Mouse (Mus musculus) MN1 (cell line): Measurements from ENCODE around the gene Mrpl36.

Experiments used
- DNase-seq: peaks from one replicate; pipeline ENCODE4 v3.0.0-alpha.2; 2016; ENCODE audit warnings: low spot score

Mrpl36 gene

DNA sequence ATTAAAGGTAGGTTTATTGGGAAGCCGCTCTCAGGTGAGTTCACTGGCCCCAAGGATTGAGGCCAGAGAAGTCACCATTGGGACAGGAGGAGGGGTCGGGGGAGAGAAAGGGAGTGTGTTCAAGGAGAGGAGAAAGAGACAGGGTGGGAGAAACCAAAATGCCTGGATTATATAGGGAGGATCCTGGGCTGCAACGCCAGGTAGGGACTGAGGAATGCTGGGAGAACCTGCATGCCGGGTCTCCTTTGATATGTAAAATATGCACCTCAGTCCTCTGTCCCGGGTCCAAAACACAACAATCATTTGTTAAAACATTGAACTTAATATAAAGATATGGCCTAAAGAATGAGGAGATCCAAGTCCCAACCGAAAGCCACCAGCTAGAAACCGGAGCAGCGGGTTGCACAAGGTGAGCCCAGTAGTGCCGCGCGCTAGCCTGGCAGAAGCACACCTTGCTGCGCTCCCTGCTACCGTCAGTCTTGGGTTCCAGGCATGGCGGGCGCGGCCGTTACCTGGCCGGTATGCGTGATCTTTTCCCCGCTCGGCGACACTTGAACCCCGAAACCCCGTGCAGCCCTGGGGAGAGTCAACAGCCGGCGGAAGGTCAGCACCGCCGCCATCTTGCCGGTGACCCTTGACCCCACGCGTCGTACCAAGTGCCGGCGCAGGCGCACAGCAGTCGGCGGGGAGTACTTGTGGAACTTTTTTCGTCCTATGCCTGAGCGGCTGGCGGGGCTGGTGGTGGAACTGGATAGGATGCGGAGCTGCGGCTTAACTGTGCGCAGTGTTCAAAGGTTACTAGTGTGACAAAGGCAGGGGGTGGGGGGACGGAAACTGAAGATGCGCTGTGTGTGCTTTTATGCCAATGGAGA, at the start of gene Mrpl36, which contains the start of gene Ndufs6:
Gene Mrpl36 (plus strand): TSS at position 687 of the 872 bp plus-strand sequence.
Gene Ndufs6 (minus strand): TSS at position 716 of the 872 bp plus-strand sequence.
- peak; percentile 89 for DNase-seq

DNA sequence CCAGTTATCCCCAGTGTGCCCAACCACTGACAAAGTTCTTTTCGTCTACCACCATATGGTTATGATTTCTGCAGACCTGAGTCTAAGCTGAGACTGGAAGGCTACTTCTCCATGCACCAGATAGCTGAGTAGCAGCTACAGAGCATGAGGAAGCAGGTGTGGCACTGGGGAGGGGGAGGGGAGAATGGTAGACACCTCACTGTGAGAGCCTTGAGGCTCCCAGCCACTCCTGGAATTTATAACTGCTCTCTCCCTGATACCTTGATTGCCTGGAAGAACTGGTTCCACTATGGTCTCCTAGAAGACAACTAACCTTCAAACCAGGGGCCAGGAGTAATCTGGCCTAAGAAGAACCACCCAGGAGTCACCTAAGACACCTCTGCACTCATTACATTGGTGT, 49.1 kb upstream of the Mrpl36 start:
- no peak for DNase-seq

DNA sequence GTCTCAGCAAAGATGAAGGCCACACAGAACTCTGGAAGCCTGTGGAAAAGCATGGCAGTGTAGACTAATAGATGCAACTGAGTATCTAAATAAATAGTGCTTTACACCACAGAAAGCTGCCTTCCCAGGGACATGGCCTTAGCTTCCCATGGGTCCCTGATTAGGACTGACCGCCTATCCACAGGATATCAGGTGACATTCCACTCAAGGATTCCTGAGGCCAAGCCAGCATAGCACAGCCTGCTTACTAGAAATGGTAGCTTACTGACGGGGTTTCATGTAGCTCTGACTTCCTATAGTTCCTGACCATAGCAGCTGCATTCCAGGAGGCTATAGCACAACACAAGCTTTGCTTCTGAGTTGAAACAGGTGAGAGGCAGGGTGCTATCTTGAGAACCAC, 45.9 kb upstream of the Mrpl36 start:
- no peak for DNase-seq

DNA sequence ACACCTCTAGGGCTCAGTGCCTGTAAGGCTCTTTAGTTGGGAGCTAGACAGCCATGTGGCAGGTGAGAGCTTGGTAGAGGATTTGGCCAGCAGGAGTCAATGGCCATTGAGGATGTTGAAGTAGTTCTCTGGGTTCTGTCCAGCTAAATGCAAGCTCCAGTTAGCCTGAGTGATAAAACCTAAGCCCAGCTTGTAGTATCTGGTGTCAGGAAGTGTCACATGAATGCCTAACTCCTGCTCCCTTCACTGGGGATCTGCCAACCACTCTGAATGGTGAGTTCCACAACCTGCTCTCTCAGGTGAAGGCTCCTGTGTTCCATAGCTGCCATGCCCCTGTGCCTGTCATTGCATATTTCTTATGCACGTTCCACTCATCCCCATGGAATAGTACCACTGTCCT, 44.8 kb upstream of the Mrpl36 start:
- no peak for DNase-seq

DNA sequence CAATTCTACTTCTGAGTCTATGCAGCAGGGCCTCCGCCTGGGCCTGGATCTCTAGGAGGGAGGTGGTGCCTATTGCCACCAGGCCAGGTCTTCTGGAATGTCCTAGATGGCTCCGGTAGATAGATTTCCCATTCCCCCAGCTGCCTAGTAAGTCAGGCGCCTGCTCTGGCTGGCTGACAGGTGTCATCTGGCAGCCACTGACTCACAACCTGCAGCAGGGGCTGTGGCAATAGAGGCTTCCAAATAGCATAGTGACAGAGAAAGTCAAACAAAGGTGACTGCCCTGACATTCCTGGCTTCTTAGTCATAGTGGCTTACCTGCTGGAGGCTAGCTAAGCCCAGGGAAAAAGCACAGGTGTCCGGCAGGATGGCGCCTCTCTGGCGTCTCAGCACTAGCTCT, 38.1 kb upstream of the Mrpl36 start:
- DNase-seq = no peak

DNA sequence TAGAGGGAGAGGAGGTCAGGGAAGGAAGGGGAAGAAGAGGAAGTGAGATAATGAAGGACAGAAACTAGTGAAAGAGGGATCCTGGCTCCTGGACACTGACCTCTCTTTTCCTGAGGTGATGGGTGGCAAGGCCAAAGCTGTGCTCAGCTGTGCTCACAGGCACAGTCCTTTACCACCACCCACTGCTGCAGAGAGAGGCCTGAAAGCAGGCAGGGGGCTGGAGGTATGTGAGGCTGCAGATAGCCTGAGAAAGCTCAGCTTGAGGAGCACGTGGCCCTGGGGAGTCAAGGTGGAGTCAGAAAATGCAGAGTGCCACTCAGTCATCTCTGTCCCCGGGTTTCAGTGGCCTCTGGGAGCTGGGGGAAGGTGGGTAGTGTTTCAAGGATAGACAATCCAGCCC, 37.2 kb upstream of the Mrpl36 start:
- DNase-seq = no peak

DNA sequence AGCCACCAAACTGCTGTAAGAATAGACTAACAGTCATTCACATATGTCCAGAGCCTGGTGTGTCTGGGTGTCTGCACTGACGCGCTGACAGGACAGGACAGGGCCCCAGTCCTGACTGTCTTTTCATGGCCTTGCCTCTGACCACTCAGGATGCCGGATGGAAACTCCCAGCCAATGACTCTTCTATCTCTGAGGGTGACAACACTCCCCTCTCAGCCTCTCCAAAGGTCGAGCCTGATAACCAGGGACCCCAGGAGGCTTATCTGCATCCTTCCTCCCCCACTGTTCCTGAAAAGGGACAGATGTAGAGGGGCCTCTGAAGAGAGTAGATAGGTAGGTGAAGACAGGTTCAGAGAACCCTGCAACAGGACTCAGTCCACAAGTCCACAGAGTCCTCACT, 29.6 kb upstream of the Mrpl36 start:
- no peak for DNase-seq

DNA sequence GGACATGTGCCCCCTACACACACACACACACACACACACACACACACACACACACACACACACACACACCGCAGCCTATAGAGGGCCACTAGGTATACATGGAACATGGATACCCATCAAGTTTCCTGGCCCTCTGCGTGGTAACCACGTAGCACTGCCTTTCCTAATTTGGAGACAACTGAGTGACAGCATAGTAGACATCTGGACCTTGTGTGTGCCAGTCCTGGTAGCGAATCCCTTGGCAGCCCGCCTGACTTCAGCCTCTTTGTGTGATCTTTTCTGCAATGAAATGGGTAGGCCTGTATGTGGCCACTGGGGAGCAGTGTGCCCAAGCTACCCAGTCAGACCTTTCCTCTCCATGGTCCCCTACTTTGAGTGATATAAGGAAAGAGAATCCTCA, 29.0 kb upstream of the Mrpl36 start:
- DNase-seq = no peak

DNA sequence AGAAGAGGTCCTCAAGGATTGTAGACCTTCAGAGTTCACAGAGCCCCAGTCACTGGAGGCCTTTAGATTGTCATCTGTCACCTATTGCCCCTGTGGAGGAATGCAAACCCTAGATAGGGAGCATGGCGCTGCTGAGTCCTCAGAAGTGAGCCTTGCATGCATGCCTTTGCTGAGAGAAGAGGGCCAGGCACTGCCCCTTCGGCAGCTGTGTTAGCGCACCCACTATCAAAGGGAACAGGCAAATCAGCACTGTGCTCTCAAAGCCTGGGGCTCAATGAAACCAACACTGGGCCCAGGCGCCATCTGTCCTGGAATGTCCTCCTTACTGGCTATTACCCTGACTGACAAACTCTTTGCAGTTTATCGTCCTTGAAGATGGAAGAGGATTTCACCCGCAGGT, 23.6 kb upstream of the Mrpl36 start:
- DNase-seq = no peak

DNA sequence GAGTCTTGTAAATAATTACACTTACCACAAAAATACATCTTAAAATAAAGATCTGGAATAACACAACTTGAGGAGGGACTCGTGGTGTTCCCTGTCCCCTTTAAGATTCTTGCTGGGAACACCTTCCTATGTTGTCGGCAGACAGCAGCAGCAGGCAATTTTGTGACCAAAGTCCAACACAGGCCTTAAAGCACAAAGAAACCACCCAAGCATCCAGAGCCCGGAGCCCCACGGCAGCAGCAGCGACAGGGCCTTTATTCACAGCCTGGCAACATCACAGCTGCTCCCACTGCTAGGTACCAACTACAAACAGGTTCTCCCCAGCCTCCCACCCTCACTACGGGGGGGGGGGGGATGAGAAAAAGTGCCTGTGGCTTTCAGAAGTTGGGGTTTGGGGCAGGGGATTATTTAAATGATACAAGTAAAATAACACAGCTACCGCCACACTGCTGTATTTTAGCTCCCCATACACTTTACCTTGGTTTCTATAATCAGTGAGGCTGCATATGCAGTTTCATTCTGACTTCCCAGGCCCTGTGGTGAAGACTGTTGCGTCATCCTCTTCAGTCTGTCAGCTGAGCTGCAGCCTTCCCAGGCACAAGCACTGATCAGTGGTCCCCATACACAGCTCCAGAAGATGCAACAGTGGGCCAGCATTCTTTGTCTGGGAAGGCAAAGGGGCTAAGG, 22.8 kb upstream of the Mrpl36 start:
- DNase-seq = peak; percentile 8

DNA sequence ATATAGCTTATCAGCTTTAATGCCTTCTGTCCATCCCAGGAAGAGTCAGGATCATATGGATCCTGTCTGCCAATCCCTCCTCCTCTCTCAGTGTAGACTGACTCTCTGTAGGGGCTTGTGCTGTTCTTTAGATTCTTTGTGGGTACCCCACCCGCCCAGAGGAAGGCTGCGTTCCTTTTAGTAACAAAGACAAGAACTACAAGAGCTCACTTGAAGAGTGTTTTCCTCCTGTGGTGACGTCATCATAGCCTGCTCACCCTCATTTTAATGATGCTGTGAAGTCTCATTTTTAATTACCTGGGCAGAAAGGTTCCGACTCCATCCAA, 22.3 kb upstream of the Mrpl36 start:
- no peak for DNase-seq

DNA sequence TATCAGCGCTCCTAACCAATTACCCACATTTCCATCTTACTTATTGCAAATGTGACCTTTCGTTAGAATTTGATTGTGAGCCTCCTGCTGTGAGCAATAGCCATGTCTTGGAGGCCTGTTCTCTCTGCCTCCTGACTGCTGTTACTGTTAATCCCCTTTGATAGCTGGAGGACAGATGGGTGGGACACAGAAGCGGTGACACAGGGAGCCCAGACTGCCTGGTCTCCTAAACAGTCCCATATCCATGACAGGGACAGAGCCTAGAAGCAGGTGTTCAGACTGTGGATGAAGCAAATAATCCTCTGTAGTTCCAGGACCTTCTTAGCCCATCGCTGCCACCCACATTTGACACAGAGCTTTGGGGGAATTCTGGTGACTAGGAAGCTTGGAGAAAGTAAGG, 21.9 kb upstream of the Mrpl36 start:
- DNase-seq = no peak

DNA sequence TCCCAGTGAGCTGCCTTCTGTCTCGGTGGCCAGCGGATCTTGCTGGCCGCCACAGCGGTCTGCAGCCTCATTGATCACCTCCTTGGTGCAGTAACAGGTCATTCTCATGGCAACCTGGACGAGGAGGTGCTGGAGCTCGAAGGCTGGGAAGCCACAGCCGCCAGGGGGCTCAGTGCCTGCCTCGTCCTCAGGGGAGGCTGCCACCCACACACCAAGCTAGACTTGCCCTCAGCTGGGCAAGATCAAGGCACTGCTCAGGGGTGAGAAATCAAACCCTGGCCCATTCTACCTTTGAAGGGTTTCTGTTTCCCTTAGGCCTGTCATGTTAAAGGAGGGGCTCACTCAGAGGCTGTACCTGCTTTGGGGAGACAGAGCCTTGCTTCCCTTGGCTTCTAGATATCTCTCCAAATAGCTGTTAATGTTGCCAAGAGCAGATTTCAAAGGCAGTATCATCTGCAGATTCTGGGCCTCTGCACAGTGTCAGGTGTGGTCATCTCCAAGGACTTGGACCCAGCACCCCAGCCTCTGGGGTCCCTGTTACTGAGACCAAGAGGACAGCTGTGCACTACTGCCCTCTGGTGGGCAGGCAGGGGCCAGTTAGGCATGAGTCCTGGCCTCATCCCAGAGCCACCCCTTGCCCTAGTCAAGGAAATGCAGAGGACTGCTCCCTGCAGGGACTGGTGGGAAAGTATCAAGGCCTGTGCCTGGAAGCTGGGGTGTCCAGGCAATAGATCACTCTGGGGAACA, 18.0 kb upstream of the Mrpl36 start:
- DNase-seq = peak; percentile 23

DNA sequence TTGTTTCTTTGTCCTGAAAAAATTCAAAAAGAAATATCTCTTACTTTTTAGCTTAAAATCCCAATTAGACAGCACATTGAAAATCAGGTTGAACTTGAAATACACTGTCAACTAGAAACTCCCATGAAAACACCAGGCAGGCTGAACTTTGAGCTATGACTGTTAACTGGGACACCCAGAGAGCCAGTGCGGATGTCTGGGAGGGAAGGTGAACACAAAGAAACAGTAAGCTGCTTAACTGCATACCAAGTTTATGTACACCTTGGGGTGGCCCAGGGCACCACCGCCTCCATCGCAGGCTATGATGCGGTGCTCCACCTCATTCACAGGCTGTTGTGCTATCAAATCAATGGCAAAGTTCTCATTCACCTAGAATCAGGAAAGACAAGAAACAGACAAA, 8.3 kb upstream of the Mrpl36 start:
- DNase-seq = no peak

DNA sequence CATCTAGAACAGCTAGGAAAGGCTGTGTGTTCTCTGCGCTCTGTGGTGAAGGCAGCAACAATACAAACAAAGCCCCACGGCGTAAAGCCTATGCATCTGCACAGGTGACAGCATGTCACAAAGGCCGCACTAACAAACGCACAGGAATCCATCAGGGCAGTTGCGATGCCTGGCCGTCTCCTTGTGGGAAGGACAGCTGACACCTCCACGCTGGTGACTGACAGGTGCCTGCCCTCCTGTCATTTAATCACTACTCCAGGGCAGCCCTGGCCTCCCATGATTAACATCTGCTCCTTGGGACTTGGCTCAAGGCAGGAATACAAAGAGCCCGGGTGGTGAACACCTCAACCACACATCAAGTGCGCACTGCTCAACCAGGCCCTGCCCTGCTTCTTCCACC, 5.7 kb upstream of the Mrpl36 start:
- no peak for DNase-seq

DNA sequence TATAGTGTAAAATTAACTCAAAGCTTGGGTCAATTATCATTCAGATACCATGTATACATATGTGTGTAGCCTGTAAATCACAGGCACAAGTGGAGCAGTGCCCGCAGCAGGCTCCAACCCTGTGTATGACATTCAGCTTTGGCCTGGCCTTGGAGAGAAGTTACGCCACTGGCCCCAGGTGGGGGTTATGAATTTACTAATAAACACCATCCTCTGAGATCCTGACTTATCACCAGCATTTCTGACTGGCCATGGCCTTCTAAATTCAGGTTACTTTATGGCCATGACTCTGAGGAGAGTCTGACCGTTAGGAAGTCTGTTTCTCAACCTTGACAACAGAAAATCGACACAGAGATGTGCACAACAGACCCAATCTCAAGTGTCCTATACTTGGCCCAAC, 4.9 kb upstream of the Mrpl36 start:
- no peak for DNase-seq

DNA sequence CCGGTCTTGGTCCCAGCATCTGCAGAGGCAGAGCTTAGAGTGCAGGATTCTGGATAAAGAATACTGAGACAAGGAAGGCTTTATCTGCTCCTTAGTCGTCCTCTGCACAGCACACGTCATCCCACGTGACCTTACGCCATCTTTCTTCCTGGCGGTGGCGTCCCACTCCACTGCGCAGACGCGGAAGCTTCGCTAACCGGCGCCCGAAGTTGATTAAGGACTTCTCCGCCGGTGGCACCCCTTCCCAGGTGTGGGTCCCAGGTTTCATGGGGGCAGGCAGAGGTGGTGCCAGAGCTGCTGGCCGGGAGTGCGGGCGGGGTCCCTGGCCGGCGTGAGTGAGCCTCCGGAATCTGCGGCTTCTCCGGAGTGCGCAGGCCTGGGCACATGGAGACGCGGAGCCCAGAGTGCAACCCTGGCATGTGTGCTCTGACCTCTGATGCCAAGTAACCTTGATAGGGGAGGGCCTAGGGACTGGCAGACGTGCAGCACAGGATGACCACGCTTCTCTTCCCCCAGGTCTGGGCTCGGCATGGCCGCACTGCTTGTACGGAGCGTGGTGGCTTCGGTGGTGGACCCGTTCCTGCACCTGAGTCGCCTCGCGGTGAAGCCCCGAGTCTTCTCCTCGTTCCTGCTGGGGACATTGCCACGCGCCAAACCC, 2.7 kb downstream of the Mrpl36 start:
- peak; percentile 84 for DNase-seq

DNA sequence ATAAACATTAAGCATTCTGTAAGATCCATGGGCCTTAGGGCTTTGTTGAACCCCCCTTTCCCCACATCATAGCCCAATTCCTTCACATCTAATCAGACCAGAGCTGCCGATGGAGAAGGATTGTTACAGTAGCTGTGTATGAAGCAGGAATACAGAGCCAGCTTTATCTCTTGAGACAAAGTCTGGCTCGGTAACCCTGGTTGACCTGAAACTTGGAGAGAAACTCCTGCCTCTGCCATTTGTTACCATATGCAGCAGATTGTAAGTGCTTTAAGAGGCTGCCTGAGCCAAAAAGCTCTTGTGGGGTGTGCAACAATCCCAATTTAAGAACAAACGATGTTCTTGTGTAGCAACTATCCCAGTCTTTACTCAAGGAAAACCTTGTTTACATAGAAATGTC, 3.4 kb downstream of the Mrpl36 start:
- DNase-seq = no peak

DNA sequence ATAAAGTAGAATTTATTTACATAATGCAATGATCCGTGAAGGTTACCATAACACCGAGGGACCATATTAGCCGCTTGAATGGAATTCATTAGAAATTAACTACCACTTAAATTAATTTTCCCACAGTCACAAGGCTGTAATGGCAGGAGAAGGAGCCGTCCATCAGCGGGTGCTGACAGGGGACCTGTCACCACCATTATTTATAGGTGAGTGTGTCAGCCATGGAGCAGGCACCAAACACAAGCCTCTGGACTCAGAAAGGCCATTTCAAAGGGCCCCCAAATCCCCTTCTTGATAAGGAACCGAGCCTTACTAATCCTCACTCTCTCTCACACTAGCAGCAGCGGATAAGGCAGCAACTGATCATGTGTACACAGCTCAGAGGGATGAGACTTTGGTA, 8.4 kb downstream of the Mrpl36 start:
- DNase-seq = no peak

DNA sequence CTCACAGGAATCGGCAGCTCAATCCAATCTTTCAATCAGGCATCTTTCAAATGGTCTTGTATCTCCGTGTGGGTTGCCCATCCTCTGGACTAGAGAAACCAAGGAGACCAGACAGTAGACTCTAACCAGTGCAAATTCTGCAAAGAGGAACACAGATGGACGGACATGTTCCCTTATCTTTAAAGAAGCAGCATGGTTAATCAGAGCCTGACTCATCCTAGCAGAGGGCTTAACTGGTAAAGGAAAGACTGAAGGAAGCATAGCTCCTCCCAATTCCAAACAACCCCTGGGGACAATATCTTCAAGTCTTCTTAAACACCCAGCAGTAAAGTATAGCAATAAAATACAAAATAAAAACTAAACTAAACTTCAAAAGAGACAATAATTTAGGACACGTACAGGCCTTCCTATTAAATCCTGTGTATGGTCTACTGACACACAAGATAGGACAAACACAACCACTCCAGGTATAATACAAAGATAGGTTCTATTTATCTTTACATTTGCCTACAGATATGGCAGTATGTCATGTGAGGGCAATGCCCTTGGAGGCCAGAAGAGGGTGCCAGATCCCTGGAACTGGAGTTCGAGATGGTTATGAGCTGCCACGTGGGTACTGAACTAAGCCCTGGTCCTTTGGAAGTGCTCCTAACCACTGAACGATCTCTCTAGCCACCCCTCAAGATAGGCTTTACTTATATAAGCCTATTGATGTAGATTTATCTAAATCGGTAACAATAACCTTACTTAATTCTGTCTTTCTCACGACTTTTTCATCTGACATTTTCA, 17.0 kb downstream of the Mrpl36 start:
- DNase-seq = no peak

DNA sequence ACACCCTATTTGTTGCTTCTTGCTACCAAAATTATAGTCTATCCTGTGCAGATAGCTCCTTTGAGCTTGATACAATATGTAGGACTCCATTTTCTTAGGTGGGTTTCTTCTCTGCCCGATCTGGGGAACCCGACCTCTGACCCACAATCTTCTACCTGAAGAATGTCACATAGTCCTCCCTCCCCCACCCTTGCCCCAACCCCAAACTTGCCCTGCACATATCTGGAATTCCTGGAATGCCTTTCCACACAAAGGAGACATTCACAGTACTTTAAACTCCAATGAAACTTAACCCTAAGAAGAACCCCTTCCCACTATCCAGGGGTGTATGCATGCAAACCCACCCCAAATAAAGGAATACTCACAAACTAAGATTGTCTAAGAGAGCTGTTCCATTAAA, 17.8 kb downstream of the Mrpl36 start:
- no peak for DNase-seq

DNA sequence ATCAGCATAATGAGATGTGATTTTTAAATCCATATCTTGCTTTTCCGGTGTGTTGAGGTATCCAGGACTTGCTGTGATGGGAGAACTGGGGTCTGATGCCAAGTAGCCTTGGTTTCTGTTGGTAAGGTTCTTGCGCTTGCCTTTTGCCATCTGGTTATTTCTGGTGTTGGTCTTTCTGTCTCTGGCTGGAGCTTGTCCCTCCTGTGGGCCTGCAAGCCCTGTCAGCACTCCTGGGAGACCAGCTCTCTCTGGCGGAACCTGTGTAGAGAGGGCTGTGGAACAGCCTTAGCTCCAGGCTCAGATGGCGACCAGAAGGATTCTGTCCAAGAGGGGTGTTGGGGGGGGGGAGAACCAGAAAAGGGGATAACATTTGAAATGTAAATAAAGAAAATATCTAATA, 18.4 kb downstream of the Mrpl36 start:
- DNase-seq = no peak
